Comparison of ENCODE assay signal across 27 mouse cellular contexts in genomic region chr10:42194784-42195183, GRCm38 (mm10).
DNase-seq lines count a peak whose midpoint lies in the region; ATAC-seq and TF ChIP-seq lines count a peak whose summit lies in the region.
"Had no signal": no experiment of that assay in that cellular context is flagged by ENCODE, and none has a peak within 500 bp of the region (broad histone marks: within the 10 kb centered on the region; RNA-seq: fewer than 3 reads in every experiment).

No protein-coding gene starts in this region.

- peaks cover 4% of the 10 kb centered on the region; the same call in 1 of the 2 replicates for H3K9me3 ChIP-seq in limb, embryonic 10.5 days (replicated peaks)
- H3K9me3 ChIP-seq: midbrain, embryonic 12.5 days had no signal

- peaks cover 20% of the 10 kb centered on the region for H3K36me3 ChIP-seq in limb, embryonic 10.5 days

- intact Hi-C loops in gastrocnemius, adult 2 months (cut with DNase I) = loop anchor here (5.0 kb wide), 2 partner anchors 92 to 162 kb away; no protein-coding TSS in a partner anchor
- intact Hi-C loops in gastrocnemius, postnatal 36 days (cut with DNase I) = no loop called here

- no peak for DNase-seq in gastrocnemius, adult 2 months
- no peak for DNase-seq in gastrocnemius, postnatal 36 days
- no peak for DNase-seq in limb, embryonic 10.5 days (ENCODE audit: low spot score)
- no peak for DNase-seq in urinary bladder, adult 18-20 months (ENCODE audit: low spot score in 2 of 2)
- no peak for DNase-seq in urinary bladder, postnatal 4 days (ENCODE audit: low spot score in 2 of 2)
- no peak for DNase-seq in cerebellum, adult 2 months
- DNase-seq: adrenal gland, postnatal 25 days; cerebellum, adult 11-12 months; cerebellum, postnatal 10 days; heart, postnatal 14 days; kidney, postnatal 14 days; layer of hippocampus, adult 9-11 months; lung, adult 2 months; right cerebral cortex, adult 18-20 months; right cerebral cortex, postnatal 4 days; thymus, adult 18-20 months; thymus, postnatal 4 days had no signal

- H3K4me3 ChIP-seq in gastrocnemius, adult 2 months = no peak overlapping the region
- H3K4me3 ChIP-seq in limb, embryonic 10.5 days = no peak overlapping the region
- no peak overlapping the region for H3K4me3 ChIP-seq in cerebellum, adult 2 months (replicated peaks; ENCODE audit: insufficient read depth, low read depth, low read length)
- H3K4me3 ChIP-seq: heart, embryonic 13.5 days; midbrain, embryonic 12.5 days; myocyte; neural tube, embryonic 12.5 days had no signal

- ATAC-seq in common myeloid progenitor, adult 5-6 weeks (replicated peaks; ENCODE audit: low read depth, poor library complexity, severe bottlenecking) = peak; percentile 54
- ATAC-seq: forebrain, embryonic 14.5 days; hindbrain, embryonic 16.5 days had no signal

- no peak for TF ChIP-seq CTCF in gastrocnemius, adult 2 months (IDR thresholded peaks at IDR 0.05)
- TF ChIP-seq CTCF in cerebellum, adult 2 months (IDR thresholded peaks at IDR 0.05; ENCODE audit: borderline replicate concordance, insufficient read depth, low read depth, low read length) = no peak

- TF ChIP-seq POLR2A in cerebellum, adult 2 months (IDR thresholded peaks at IDR 0.05; ENCODE audit: borderline replicate concordance, insufficient read depth, low read length) = no peak

- no peaks in the 10 kb centered on the region for H3K27me3 ChIP-seq in limb, embryonic 10.5 days (ENCODE audit: low read depth, poor library complexity, severe bottlenecking)
- no peaks in the 10 kb centered on the region for H3K27me3 ChIP-seq in cerebellum, adult 2 months (ENCODE audit: control insufficient read depth, insufficient read depth, low read length)
- H3K27me3 ChIP-seq: heart, embryonic 13.5 days; neural tube, embryonic 12.5 days had no signal

- peak overlapping the region; percentile 35; the same call in 1 of the 2 replicates for H3K27ac ChIP-seq in gastrocnemius, adult 2 months
- H3K27ac ChIP-seq in limb, embryonic 10.5 days = 0 out of 2 replicates have a peak overlapping the region, but pooled peaks have one; percentile 28
- no peak overlapping the region for H3K27ac ChIP-seq in cerebellum, adult 2 months (ENCODE audit: insufficient read depth, low read length)
- H3K27ac ChIP-seq: heart, embryonic 13.5 days; liver, embryonic 14.5 days; macrophage; midbrain, embryonic 12.5 days; neural tube, embryonic 12.5 days; stomach, postnatal 0 days had no signal

- whole genome bisulfite sequencing in limb, embryonic 10.5 days = 84% methylated on average over 6 of the region's 6 CpGs
- 56% methylated on average over 6 of the region's 6 CpGs for WGBS in cerebellum, adult 2 months

- peaks cover 56% of the 10 kb centered on the region for H3K4me1 ChIP-seq in limb, embryonic 10.5 days
- H3K4me1 ChIP-seq in cerebellum, adult 2 months (ENCODE audit: control insufficient read depth, insufficient read depth, low read length) = peaks cover 60% of the 10 kb centered on the region
